Mouse (Mus musculus) cerebellum, adult 18-20 months (tissue): ENCODE measurements around the gene Prss57.

Source experiments
- DNase-seq, 2 experiments: peaks; one replicate each; pipeline ENCODE4 v3.0.0; 2021

The Prss57 gene

GRCm38 (mm10) chr10:79806972-79807371, 16.2 kb upstream of the Prss57 start:
- no peak for DNase-seq

GRCm38 (mm10) chr10:79806331-79806730, 15.6 kb upstream of the Prss57 start:
- DNase-seq = no peak

GRCm38 (mm10) chr10:79805636-79806035, 14.9 kb upstream of the Prss57 start:
- no peak for DNase-seq

- peak; percentile 67 to 72 for DNase-seq
Observed at GRCm38 (mm10) chr10:79803716-79804323, 13.1 kb upstream of the Prss57 start.

- DNase-seq = peak; percentile 33 to 51
Observed at GRCm38 (mm10) chr10:79802331-79802971, 11.7 kb upstream of the Prss57 start.

- DNase-seq = no peak
Observed at GRCm38 (mm10) chr10:79801837-79802236, 11.1 kb upstream of the Prss57 start.

GRCm38 (mm10) chr10:79800508-79800907, 9.7 kb upstream of the Prss57 start:
- no peak for DNase-seq

- no peak for DNase-seq
Observed at GRCm38 (mm10) chr10:79798289-79798928, 7.6 kb upstream of the Prss57 start.

GRCm38 (mm10) chr10:79797326-79797725, 6.6 kb upstream of the Prss57 start:
- DNase-seq = peak in 1 of 2 experiments; percentile 39

GRCm38 (mm10) chr10:79795905-79796304, 5.1 kb upstream of the Prss57 start:
- DNase-seq = no peak

- peak; percentile 48 to 57 for DNase-seq
Observed at GRCm38 (mm10) chr10:79794491-79794931, 3.8 kb upstream of the Prss57 start.

GRCm38 (mm10) chr10:79793738-79794490, 3.2 kb upstream of the Prss57 start:
- DNase-seq = peak; percentile 59 to 63

GRCm38 (mm10) chr10:79793051-79793737, 2.4 kb upstream of the Prss57 start, which contains the start of gene Palm:
Palm (plus strand) TSS chr10:79793572.
- peak; percentile 81 to 95 for DNase-seq

GRCm38 (mm10) chr10:79792339-79793040, 1.7 kb upstream of the Prss57 start:
- no peak for DNase-seq

- no peak for DNase-seq
Observed at GRCm38 (mm10) chr10:79789581-79789980, 1.2 kb downstream of the Prss57 start.

GRCm38 (mm10) chr10:79788386-79789158, 2.2 kb downstream of the Prss57 start:
- DNase-seq = peak; percentile 77 to 86

- DNase-seq = peak in 1 of 2 experiments; percentile 60
Observed at GRCm38 (mm10) chr10:79783920-79784800, 6.6 kb downstream of the Prss57 start.

GRCm38 (mm10) chr10:79783050-79783449, 7.7 kb downstream of the Prss57 start:
- DNase-seq = no peak

GRCm38 (mm10) chr10:79781956-79782355, 8.8 kb downstream of the Prss57 start:
- DNase-seq = no peak

GRCm38 (mm10) chr10:79781139-79781538, 9.6 kb downstream of the Prss57 start:
- DNase-seq = peak in 1 of 2 experiments; percentile 50
